Mouse (Mus musculus) embryo, embryonic 10 days (tissue): ENCODE results near the gene Ermn.

ENCODE experiments used
- DNase-seq: peaks from one replicate; pipeline ENCODE4 v3.0.0-alpha.2; 2015; ENCODE audit warnings: low spot score

Gene Ermn

DNA sequence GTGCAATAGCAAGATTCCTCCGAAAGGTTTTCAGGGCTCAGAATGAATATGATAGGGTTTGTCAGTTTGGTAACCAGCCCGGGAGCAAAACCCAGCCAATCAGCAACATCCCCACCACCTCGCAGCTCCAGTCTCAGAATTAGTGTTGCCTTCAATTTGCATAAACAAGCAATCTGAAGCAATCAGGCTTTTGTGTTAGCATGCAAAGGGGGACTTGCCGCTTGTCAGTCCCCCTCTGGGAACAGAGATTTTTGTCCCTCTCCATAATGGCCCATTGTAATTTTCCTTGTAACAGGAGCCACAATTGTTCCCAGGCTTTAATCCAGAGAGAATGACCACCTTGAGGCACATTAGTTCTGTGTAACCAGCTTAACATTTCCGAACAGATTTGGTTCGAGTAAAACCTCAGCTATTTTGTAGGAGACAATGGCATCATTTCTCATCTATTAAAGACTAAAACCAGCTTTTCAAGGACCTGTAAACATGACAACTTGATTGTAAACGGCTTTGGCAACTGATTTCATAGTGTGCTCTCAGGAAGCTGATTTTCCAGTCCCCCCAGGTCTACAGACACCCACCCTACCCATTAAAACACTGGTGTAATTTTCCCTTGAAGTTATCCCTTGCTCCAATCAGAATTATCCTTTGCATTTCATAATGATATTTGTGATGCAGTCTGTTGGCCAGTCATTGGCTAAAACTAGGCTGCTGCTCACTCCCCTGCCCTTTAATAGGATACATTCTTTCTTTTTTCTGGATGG lies at the start of gene Ermn:
Ermn (minus strand) TSS at position 44 of the 761 bp plus-strand sequence.
- DNase-seq, result peak; percentile 13

DNA sequence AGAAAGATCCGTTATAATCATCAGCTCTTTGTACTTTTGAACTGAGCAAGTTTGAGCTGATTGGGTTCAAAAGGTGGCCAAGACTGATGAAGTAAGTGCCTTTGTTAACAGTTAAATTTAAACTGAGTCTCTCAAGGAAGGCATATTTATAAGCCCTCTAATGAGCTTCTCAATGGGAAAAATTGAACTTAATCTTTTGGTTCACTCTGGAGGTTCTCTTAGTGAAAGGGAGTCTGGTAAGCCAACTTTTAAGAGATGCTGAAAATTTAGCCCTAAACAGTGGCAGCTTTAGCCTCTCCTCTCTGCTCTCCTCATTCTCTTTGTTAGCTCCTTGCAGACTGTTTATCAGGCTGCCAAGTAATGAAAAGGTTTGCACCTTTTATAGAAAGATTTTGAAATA lies 42.2 kb upstream of the Ermn start:
- no peak for DNase-seq

DNA sequence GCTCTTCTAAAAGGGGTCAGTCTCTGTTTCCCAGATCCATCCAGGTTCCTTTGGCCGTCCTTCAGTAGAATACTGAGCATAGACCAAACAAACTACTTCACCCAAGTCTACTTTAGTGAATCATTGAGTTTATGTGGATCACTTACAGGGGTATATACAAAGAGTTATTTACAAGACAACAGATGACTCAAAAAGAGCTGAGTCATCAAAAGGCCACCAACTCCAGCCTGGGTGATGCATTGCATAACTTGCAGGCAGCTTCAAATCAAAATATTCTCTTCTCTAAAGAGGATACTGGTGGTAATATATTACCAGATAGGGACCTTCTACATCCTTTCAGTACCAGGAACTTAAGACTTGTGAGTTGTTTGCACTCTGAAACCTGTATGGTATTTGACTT lies 33.8 kb upstream of the Ermn start:
- no peak for DNase-seq

DNA sequence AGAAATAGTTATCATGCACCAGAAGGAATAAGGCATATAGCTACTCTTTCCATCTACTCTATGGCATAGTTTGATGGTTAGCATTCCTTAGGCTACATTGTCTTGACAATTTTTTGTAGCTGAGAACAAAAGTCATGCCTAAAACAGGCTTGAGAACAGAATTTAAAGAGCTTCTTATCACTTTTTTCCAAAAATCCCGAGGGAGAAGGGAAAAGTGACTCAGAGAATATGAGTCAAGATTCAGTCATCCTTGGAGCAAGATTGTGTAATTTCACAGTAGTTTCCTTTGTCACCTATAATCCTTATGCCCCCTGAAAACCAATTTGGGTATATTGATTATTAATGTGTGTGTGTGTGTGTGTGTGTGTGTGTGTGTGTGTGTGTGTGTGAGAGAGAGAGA lies 27.2 kb upstream of the Ermn start:
- DNase-seq, result no peak

GRCm38 (mm10) chr2:58055383-58055782 lies 2.7 kb upstream of the Ermn start:
- peak; percentile 85 for DNase-seq

GRCm38 (mm10) chr2:58041867-58042266 lies 10.8 kb downstream of the Ermn start:
- DNase-seq, result no peak

GRCm38 (mm10) chr2:58036926-58037325 lies 15.7 kb downstream of the Ermn start:
- no peak for DNase-seq

GRCm38 (mm10) chr2:58035635-58036034 lies 17.0 kb downstream of the Ermn start:
- DNase-seq, result no peak

DNA sequence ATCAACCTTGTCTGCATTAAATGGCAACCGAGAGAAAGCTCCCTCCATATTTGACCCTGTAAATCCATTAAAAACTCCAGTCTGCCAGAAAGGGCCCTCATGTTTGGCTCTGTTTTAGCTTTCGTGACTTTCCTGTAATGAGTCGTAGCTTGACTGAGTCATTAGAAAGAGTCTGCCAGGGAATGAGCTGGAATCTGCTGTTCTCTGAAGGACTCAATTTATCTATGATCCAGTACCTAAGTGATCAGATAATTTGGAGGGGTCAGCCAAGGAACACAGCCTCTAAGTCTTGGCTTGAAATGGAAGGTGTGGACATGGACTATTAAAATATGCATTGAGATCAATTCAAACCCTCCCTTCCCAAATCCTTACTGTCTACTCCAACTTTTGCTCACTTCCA lies 21.2 kb downstream of the Ermn start:
- no peak for DNase-seq

DNA sequence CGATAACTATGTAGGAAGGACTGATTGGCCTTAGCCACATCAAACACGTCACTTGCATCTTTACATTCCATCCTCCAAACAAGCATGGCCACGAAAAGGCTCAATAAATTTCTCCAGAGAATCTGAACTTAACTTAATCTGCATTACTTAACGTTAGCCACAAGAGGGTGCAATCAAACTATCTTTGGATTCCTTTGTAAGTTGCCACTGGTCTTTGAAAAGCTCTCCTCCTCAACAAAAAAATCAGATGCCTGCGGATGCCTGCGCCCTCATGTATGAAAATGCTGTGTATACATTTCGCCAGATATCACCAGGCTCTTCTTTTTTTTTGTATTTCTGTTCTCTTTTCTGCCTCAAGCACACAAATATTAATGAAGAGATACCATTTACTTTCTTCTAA lies 23.3 kb downstream of the Ermn start:
- DNase-seq, result peak; percentile 88

- no peak for DNase-seq
Measured at GRCm38 (mm10) chr2:58026740-58027139, 25.9 kb downstream of the Ermn start.

- DNase-seq, result no peak
Measured at GRCm38 (mm10) chr2:58023556-58023955, 29.1 kb downstream of the Ermn start.

- DNase-seq, result no peak
Measured at GRCm38 (mm10) chr2:58007081-58007480, 45.6 kb downstream of the Ermn start.

- no peak for DNase-seq
Measured at GRCm38 (mm10) chr2:58001497-58001896, 51.2 kb downstream of the Ermn start.

DNA sequence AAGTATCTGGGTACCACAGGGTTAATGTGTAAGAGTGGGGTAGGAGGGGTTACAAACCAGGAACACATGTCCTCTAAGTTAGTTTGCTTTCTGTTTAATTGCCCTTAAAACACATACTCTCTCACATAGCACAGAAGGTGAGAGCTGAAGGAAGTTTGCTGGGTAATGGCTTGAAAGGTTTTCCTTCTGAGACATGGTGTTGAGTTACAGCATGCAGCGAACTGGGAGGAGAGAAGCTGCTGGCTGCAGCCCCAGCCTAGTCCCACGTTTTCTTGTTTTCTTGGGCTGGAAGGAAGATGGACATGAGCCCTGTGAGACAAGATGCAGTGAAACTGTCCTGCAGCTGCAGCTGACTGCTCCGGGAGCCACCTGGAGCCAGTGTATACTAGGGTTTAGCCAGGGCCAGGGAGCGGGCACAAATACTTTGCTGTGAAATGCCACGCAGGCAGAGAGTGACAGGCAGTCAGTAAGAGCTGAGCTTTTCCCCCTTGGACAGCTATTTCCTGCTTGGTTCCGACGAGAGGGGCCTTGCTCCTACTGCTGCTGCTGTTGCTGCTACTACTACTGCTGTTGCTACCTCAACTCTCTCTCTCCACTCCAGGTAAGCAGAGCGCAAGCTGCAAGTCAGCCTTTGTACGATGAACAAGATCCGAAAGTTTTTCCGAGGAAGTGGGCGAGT lies 54.8 kb downstream of the Ermn start, which contains the start of gene Galnt5:
Galnt5 (plus strand) TSS at position 133 of the 679 bp plus-strand sequence.
- DNase-seq, result peak; percentile 41
